Mouse (Mus musculus): ENCODE data around the gene Man1b1. TPM values are rescaled to one million over a fixed set of nuclear protein-coding genes. Genes with fewer than 3 reads are reported as not detected.

The Man1b1 gene
- total RNA-seq, 1 experiment, result 73.0 TPM

GRCm38 (mm10) chr2:25338303-25338702, 6.2 kb downstream of the Man1b1 start:
- peaks cover 0 to 4% of the 10 kb centered on the region in 2 experiments; a peak in 1 of 4 replicates for H3K4me1 ChIP-seq (ENCODE audit: control insufficient read depth in 2 of 2, insufficient read depth in 2 of 2, low read length in 2 of 2, poor library complexity in 1 of 2)
- in situ Hi-C loops (cut with MboI; ENCODE audit: low sequenced_read_pairs in 2 of 2, unreplicated experiment in 2 of 2), result no loop called here
- no peak for TF ChIP-seq ZNF384 (IDR thresholded peaks at IDR 0.05; ENCODE audit: low read depth, low read length)
- TF ChIP-seq HCFC1 (IDR thresholded peaks at IDR 0.05; ENCODE audit: borderline replicate concordance, insufficient read depth, low read length), result no peak
- TF ChIP-seq MAFK (IDR thresholded peaks at IDR 0.05; ENCODE audit: insufficient read depth, low read depth, low read length), result no peak
- no peak for TF ChIP-seq CHD2 (IDR thresholded peaks at IDR 0.05; ENCODE audit: low read depth, low read length)
- no peak for TF ChIP-seq ZC3H11A (IDR thresholded peaks at IDR 0.05; ENCODE audit: borderline replicate concordance, low read depth, low read length)
- no peaks in the 10 kb centered on the region for H3K9me3 ChIP-seq (ENCODE audit: control insufficient read depth, insufficient read depth, low read depth, low read length)
- H3K27ac ChIP-seq (ENCODE audit: insufficient read depth, low read depth, low read length, poor library complexity, severe bottlenecking), result no peak overlapping the region
- H3K9ac ChIP-seq (ENCODE audit: insufficient read depth, low read depth, low read length, poor library complexity, severe bottlenecking), result no peak overlapping the region
- peaks cover 45% of the 10 kb centered on the region for H3K36me3 ChIP-seq (ENCODE audit: control insufficient read depth, insufficient read depth, low read length, poor library complexity, severe bottlenecking)
- DNase-seq (ENCODE audit: low read depth, low spot score), result no peak
- H3K4me3 ChIP-seq (ENCODE audit: insufficient read depth in 1 of 2, low read depth in 1 of 2, low read length in 2 of 2, poor library complexity in 1 of 2, severe bottlenecking in 1 of 2), result no peak overlapping the region

GRCm38 (mm10) chr2:25348162-25348561, 16.0 kb downstream of the Man1b1 start:
- H3K27ac ChIP-seq (ENCODE audit: insufficient read depth, low read depth, low read length, poor library complexity, severe bottlenecking), result no peak overlapping the region
- in situ Hi-C loops (cut with MboI; ENCODE audit: low sequenced_read_pairs in 2 of 2, unreplicated experiment in 2 of 2), result no loop called here
- H3K9me3 ChIP-seq (ENCODE audit: control insufficient read depth, insufficient read depth, low read depth, low read length), result no peaks in the 10 kb centered on the region
- H3K4me3 ChIP-seq (ENCODE audit: insufficient read depth in 1 of 2, low read depth in 1 of 2, low read length in 2 of 2, poor library complexity in 1 of 2, severe bottlenecking in 1 of 2), result no peak overlapping the region
- H3K9ac ChIP-seq (ENCODE audit: insufficient read depth, low read depth, low read length, poor library complexity, severe bottlenecking), result no peak overlapping the region
- no peaks in the 10 kb centered on the region for H3K4me1 ChIP-seq (ENCODE audit: control insufficient read depth in 2 of 2, insufficient read depth in 2 of 2, low read length in 2 of 2, poor library complexity in 1 of 2)
- DNase-seq (ENCODE audit: low read depth, low spot score), result no peak
- H3K36me3 ChIP-seq (ENCODE audit: control insufficient read depth, insufficient read depth, low read length, poor library complexity, severe bottlenecking), result peaks cover 76% of the 10 kb centered on the region
- no peak for TF ChIP-seq ZNF384 (IDR thresholded peaks at IDR 0.05; ENCODE audit: low read depth, low read length)
- no peak for TF ChIP-seq HCFC1 (IDR thresholded peaks at IDR 0.05; ENCODE audit: borderline replicate concordance, insufficient read depth, low read length)
- no peak for TF ChIP-seq CHD2 (IDR thresholded peaks at IDR 0.05; ENCODE audit: low read depth, low read length)
- no peak for TF ChIP-seq ZC3H11A (IDR thresholded peaks at IDR 0.05; ENCODE audit: borderline replicate concordance, low read depth, low read length)
- TF ChIP-seq MAFK (IDR thresholded peaks at IDR 0.05; ENCODE audit: insufficient read depth, low read depth, low read length), result no peak

GRCm38 (mm10) chr2:25349499-25349898, 17.4 kb downstream of the Man1b1 start:
- Histone ChIP-seq H3K27ac (ENCODE audit: insufficient read depth, low read depth, low read length, poor library complexity, severe bottlenecking) (no peak overlapping the region), H3K9me3 (ENCODE audit: control insufficient read depth, insufficient read depth, low read depth, low read length) (no peaks in the 10 kb centered on the region), H3K36me3 (ENCODE audit: control insufficient read depth, insufficient read depth, low read length, poor library complexity, severe bottlenecking) (peaks cover 76% of the 10 kb centered on the region), H3K4me1 (ENCODE audit: control insufficient read depth in 2 of 2, insufficient read depth in 2 of 2, low read length in 2 of 2, poor library complexity in 1 of 2) (no peaks in the 10 kb centered on the region), H3K9ac (ENCODE audit: insufficient read depth, low read depth, low read length, poor library complexity, severe bottlenecking) (no peak overlapping the region), H3K4me3 (ENCODE audit: insufficient read depth in 1 of 2, low read depth in 1 of 2, low read length in 2 of 2, poor library complexity in 1 of 2, severe bottlenecking in 1 of 2) (no peak overlapping the region)
- in situ Hi-C loops (cut with MboI; ENCODE audit: low sequenced_read_pairs in 2 of 2, unreplicated experiment in 2 of 2), result no loop called here
- TF ChIP-seq ZNF384 (IDR thresholded peaks at IDR 0.05; ENCODE audit: low read depth, low read length), result no peak
- no peak for DNase-seq (ENCODE audit: low read depth, low spot score)

GRCm38 (mm10) chr2:25350701-25351100, 18.6 kb downstream of the Man1b1 start:
- no peaks in the 10 kb centered on the region for H3K4me1 ChIP-seq (ENCODE audit: control insufficient read depth in 2 of 2, insufficient read depth in 2 of 2, low read length in 2 of 2, poor library complexity in 1 of 2)
- H3K9me3 ChIP-seq (ENCODE audit: control insufficient read depth, insufficient read depth, low read depth, low read length), result no peaks in the 10 kb centered on the region
- in situ Hi-C loops (cut with MboI; ENCODE audit: low sequenced_read_pairs in 2 of 2, unreplicated experiment in 2 of 2), result no loop called here
- no peak for DNase-seq (ENCODE audit: low read depth, low spot score)
- no peak overlapping the region for H3K4me3 ChIP-seq (ENCODE audit: insufficient read depth in 1 of 2, low read depth in 1 of 2, low read length in 2 of 2, poor library complexity in 1 of 2, severe bottlenecking in 1 of 2)
- H3K27ac ChIP-seq (ENCODE audit: insufficient read depth, low read depth, low read length, poor library complexity, severe bottlenecking), result no peak overlapping the region
- peaks cover 67% of the 10 kb centered on the region for H3K36me3 ChIP-seq (ENCODE audit: control insufficient read depth, insufficient read depth, low read length, poor library complexity, severe bottlenecking)
- no peak for TF ChIP-seq MAFK (IDR thresholded peaks at IDR 0.05; ENCODE audit: insufficient read depth, low read depth, low read length)
- TF ChIP-seq ZNF384 (IDR thresholded peaks at IDR 0.05; ENCODE audit: low read depth, low read length), result no peak
- no peak for TF ChIP-seq HCFC1 (IDR thresholded peaks at IDR 0.05; ENCODE audit: borderline replicate concordance, insufficient read depth, low read length)
- TF ChIP-seq ZC3H11A (IDR thresholded peaks at IDR 0.05; ENCODE audit: borderline replicate concordance, low read depth, low read length), result no peak
- TF ChIP-seq CHD2 (IDR thresholded peaks at IDR 0.05; ENCODE audit: low read depth, low read length), result no peak
- H3K9ac ChIP-seq (ENCODE audit: insufficient read depth, low read depth, low read length, poor library complexity, severe bottlenecking), result no peak overlapping the region

- Histone ChIP-seq H3K9me3 (ENCODE audit: control insufficient read depth, insufficient read depth, low read depth, low read length) (no peaks in the 10 kb centered on the region), H3K4me3 (ENCODE audit: insufficient read depth in 1 of 2, low read depth in 1 of 2, low read length in 2 of 2, poor library complexity in 1 of 2, severe bottlenecking in 1 of 2) (no peak overlapping the region), H3K4me1 (ENCODE audit: control insufficient read depth in 2 of 2, insufficient read depth in 2 of 2, low read length in 2 of 2, poor library complexity in 1 of 2) (peaks cover 0 to 6% of the 10 kb centered on the region in 2 experiments; a peak in 1 of 4 replicates), H3K36me3 (ENCODE audit: control insufficient read depth, insufficient read depth, low read length, poor library complexity, severe bottlenecking) (peaks cover 41% of the 10 kb centered on the region), H3K9ac (ENCODE audit: insufficient read depth, low read depth, low read length, poor library complexity, severe bottlenecking) (no peak overlapping the region), H3K27ac (ENCODE audit: insufficient read depth, low read depth, low read length, poor library complexity, severe bottlenecking) (no peak overlapping the region)
- in situ Hi-C loops (cut with MboI; ENCODE audit: low sequenced_read_pairs in 2 of 2, unreplicated experiment in 2 of 2), result no loop called here
- no peak for DNase-seq (ENCODE audit: low read depth, low spot score)
- peak; percentile 32; the same call in 1 of the 2 replicates for TF ChIP-seq MAFK (IDR thresholded peaks at IDR 0.05; ENCODE audit: insufficient read depth, low read depth, low read length)
- TF ChIP-seq ZNF384 (IDR thresholded peaks at IDR 0.05; ENCODE audit: low read depth, low read length), result no peak
Observed at GRCm38 (mm10) chr2:25354211-25354610, 22.1 kb downstream of the Man1b1 start.
